Mouse (Mus musculus) heart, embryonic 11.5 days (tissue): ENCODE measurements around the gene Sox5. TPM values are rescaled to one million over a fixed set of nuclear protein-coding genes. Genes with fewer than 3 reads are reported as not detected.

Experiments
- ATAC-seq: fragments of 200-750 bp; cut with Nextera tagmentation; replicated peaks from 2 replicates; pipeline ENCODE4 v1.8.0; 2017; ENCODE audit warnings: moderate library complexity; ENCODE audit not compliant: insufficient number of reproducible peaks, low FRiP score, low TSS enrichment
- H3K27ac ChIP-seq: fragments of 300-500 bp; sonication (generic); 2 replicates; pipeline ENCODE4 v1.5.1; 2014; ENCODE audit warnings: mild to moderate bottlenecking, low read depth, low read length
- H3K27me3 ChIP-seq: fragments of 300-500 bp; sonication (generic); 2 replicates; pipeline ENCODE4 v1.6.1; 2014; ENCODE audit warnings: mild to moderate bottlenecking, low read length, mixed read lengths; ENCODE audit not compliant: control insufficient read depth, insufficient read depth
- H3K36me3 ChIP-seq: fragments of 300-500 bp; sonication (generic); 2 replicates; pipeline ENCODE4 v1.6.1; 2014; ENCODE audit warnings: mild to moderate bottlenecking, low read length, moderate library complexity, mixed read lengths; ENCODE audit not compliant: control insufficient read depth, insufficient read depth
- H3K4me1 ChIP-seq: fragments of 300-500 bp; sonication (generic); 2 replicates; pipeline ENCODE4 v1.6.1; 2014; ENCODE audit warnings: low read length; ENCODE audit not compliant: control insufficient read depth, insufficient read depth
- H3K4me2 ChIP-seq: fragments of 300-500 bp; sonication (generic); 2 replicates; pipeline ENCODE4 v1.6.1; 2014; ENCODE audit warnings: mild to moderate bottlenecking, moderate library complexity
- H3K4me3 ChIP-seq: fragments of 300-500 bp; sonication (generic); 2 replicates; pipeline ENCODE4 v1.5.1; 2014; ENCODE audit warnings: low read depth, low read length
- H3K9ac ChIP-seq: fragments of 300-500 bp; sonication (generic); 2 replicates; pipeline ENCODE4 v1.6.1; 2014; ENCODE audit warnings: mild to moderate bottlenecking, low read depth, low read length, moderate library complexity
- H3K9me3 ChIP-seq: fragments of 300-500 bp; sonication (generic); replicated peaks from 2 replicates; pipeline ENCODE4 v1.6.1; 2016; ENCODE audit warnings: low read length; ENCODE audit not compliant: control insufficient read depth
- WGBS: fragments of 180-500 bp; shearing (Covaris S2); extraction: QIAGEN DNeasy Blood & Tissue Kit; methylation state at CpG from one replicate; pipeline ENCODE4 v1.1.7; 2014; ENCODE audit not compliant: insufficient replicate concordance; 5-methylcytosine and 5-hydroxymethylcytosine counted together
- polyA plus RNA-seq: library from polyadenylated mRNA; unstranded; fragments of >200 nt; fragmentation: Nextera tagmentation; extraction: Ambion mirVana; gene quantifications from 2 replicates; pipeline ENCODE4 v1.2.1, GENCODE M21; 2014

Gene Sox5
- polyA plus RNA-seq, 1 experiment from 2014 or later, result 16.2 TPM

GRCm38 (mm10) chr6:143916152-143916735, 865.5 kb downstream of the Sox5 start:
- Histone ChIP-seq H3K9me3 (no peaks in the 10 kb centered on the region), H3K4me2 (no peak overlapping the region), H3K4me1 (no peaks in the 10 kb centered on the region), H3K27ac (no peak overlapping the region), H3K4me3 (no peak overlapping the region), H3K9ac (no peak overlapping the region), H3K27me3 (no peaks in the 10 kb centered on the region), H3K36me3 (no peaks in the 10 kb centered on the region)
- no peak for ATAC-seq
- 73% methylated on average over 10 of the region's 10 CpGs for WGBS

GRCm38 (mm10) chr6:143915686-143916085, 866.1 kb downstream of the Sox5 start:
- ATAC-seq, result no peak
- 74% methylated on average over 3 of the region's 3 CpGs for WGBS
- Histone ChIP-seq H3K27ac (no peak overlapping the region), H3K4me1 (no peaks in the 10 kb centered on the region), H3K36me3 (no peaks in the 10 kb centered on the region), H3K4me3 (no peak overlapping the region), H3K9me3 (no peaks in the 10 kb centered on the region), H3K4me2 (no peak overlapping the region), H3K27me3 (no peaks in the 10 kb centered on the region), H3K9ac (no peak overlapping the region)

- Histone ChIP-seq H3K9ac (no peak overlapping the region), H3K4me1 (no peaks in the 10 kb centered on the region), H3K4me2 (no peak overlapping the region), H3K27ac (no peak overlapping the region), H3K27me3 (no peaks in the 10 kb centered on the region), H3K9me3 (no peaks in the 10 kb centered on the region), H3K4me3 (no peak overlapping the region), H3K36me3 (no peaks in the 10 kb centered on the region)
- WGBS, result 85% methylated on average over 3 of the region's 3 CpGs
- no peak for ATAC-seq
Observed at GRCm38 (mm10) chr6:143912316-143912715, 869.5 kb downstream of the Sox5 start.

GRCm38 (mm10) chr6:143904693-143905031, 877.1 kb downstream of the Sox5 start:
- Histone ChIP-seq H3K9ac (no peak overlapping the region), H3K4me2 (no peak overlapping the region), H3K4me1 (no peaks in the 10 kb centered on the region), H3K4me3 (no peak overlapping the region), H3K9me3 (no peaks in the 10 kb centered on the region), H3K36me3 (no peaks in the 10 kb centered on the region), H3K27ac (no peak overlapping the region), H3K27me3 (no peaks in the 10 kb centered on the region)
- ATAC-seq, result no peak

GRCm38 (mm10) chr6:143903981-143904692, 877.6 kb downstream of the Sox5 start:
- Histone ChIP-seq H3K4me3 (no peak overlapping the region), H3K27ac (no peak overlapping the region), H3K9ac (no peak overlapping the region), H3K27me3 (no peaks in the 10 kb centered on the region), H3K4me1 (no peaks in the 10 kb centered on the region), H3K36me3 (no peaks in the 10 kb centered on the region), H3K9me3 (no peaks in the 10 kb centered on the region), H3K4me2 (no peak overlapping the region)
- 72% methylated on average over 10 of the region's 10 CpGs for WGBS
- ATAC-seq, result no peak

GRCm38 (mm10) chr6:143900871-143901270, 880.9 kb downstream of the Sox5 start:
- Histone ChIP-seq H3K27me3 (no peaks in the 10 kb centered on the region), H3K9ac (no peak overlapping the region), H3K27ac (no peak overlapping the region), H3K4me2 (no peak overlapping the region), H3K36me3 (no peaks in the 10 kb centered on the region), H3K4me1 (no peaks in the 10 kb centered on the region), H3K9me3 (no peaks in the 10 kb centered on the region), H3K4me3 (no peak overlapping the region)
- no peak for ATAC-seq
- WGBS, result 87% methylated on average over 4 of the region's 4 CpGs

- ATAC-seq, result no peak
- WGBS, result 84% methylated on average over 6 of the region's 6 CpGs
Observed at GRCm38 (mm10) chr6:143895092-143895491, 886.7 kb downstream of the Sox5 start.

GRCm38 (mm10) chr6:143892869-143893268, 888.9 kb downstream of the Sox5 start:
- no peak for ATAC-seq
- H3K4me1 ChIP-seq, result no peaks in the 10 kb centered on the region
- H3K27me3 ChIP-seq, result no peaks in the 10 kb centered on the region
- 73% methylated on average over 2 of the region's 2 CpGs for WGBS
- H3K27ac ChIP-seq, result no peak overlapping the region
- H3K4me3 ChIP-seq, result no peak overlapping the region
- no peak overlapping the region for H3K4me2 ChIP-seq
- no peak overlapping the region for H3K9ac ChIP-seq
- no peaks in the 10 kb centered on the region for H3K36me3 ChIP-seq
- no peaks in the 10 kb centered on the region for H3K9me3 ChIP-seq

More at GRCm38 (mm10) chr6:143895092-143895491, 886.7 kb downstream of the Sox5 start:
- Histone ChIP-seq H3K27me3 (no peaks in the 10 kb centered on the region), H3K27ac (no peak overlapping the region), H3K9ac (no peak overlapping the region), H3K4me3 (no peak overlapping the region), H3K4me1 (no peaks in the 10 kb centered on the region), H3K36me3 (no peaks in the 10 kb centered on the region), H3K4me2 (no peak overlapping the region), H3K9me3 (no peaks in the 10 kb centered on the region)

GRCm38 (mm10) chr6:143888556-143888955, 893.2 kb downstream of the Sox5 start:
- no peak overlapping the region for H3K4me2 ChIP-seq
- 79% methylated on average over 7 of the region's 7 CpGs for WGBS
- no peaks in the 10 kb centered on the region for H3K9me3 ChIP-seq
- no peak overlapping the region for H3K27ac ChIP-seq
- no peak for ATAC-seq
- H3K4me3 ChIP-seq, result no peak overlapping the region
- H3K4me1 ChIP-seq, result no peaks in the 10 kb centered on the region
- H3K27me3 ChIP-seq, result no peaks in the 10 kb centered on the region
- H3K36me3 ChIP-seq, result no peaks in the 10 kb centered on the region
- H3K9ac ChIP-seq, result no peak overlapping the region
